Mouse (Mus musculus) stomach, postnatal 0 days (tissue): ENCODE data around the gene Apom.

Source experiments
- CTCF ChIP-seq: IDR thresholded peaks from 2 replicates; pipeline ENCODE4 v1.5.1; 2016; ENCODE audit warnings: antibody characterized with exemption, low read depth, mild to moderate bottlenecking, moderate library complexity
- EP300 ChIP-seq: optimal IDR thresholded peaks from 2 replicates; pipeline ENCODE3; 2016; ENCODE audit warnings: antibody characterized with exemption

- TF ChIP-seq CTCF (no peak), EP300 (no peak)
These were observed 29.6 kb upstream of the Apom start for GRCm38 (mm10) chr17:35161421-35161820.
